Mouse (Mus musculus) stomach, postnatal 0 days (tissue): ENCODE measurements around the gene Masp1.

ENCODE experiments used
- CTCF ChIP-seq: IDR thresholded peaks from 2 replicates; pipeline ENCODE4 v1.5.1; 2016; ENCODE audit warnings: antibody characterized with exemption, low read depth, mild to moderate bottlenecking, moderate library complexity
- EP300 ChIP-seq: optimal IDR thresholded peaks from 2 replicates; pipeline ENCODE3; 2016; ENCODE audit warnings: antibody characterized with exemption

- no peak for TF ChIP-seq EP300
- no peak for TF ChIP-seq CTCF
These were observed 7.2 kb downstream of the Masp1 start for GRCm38 (mm10) chr16:23513401-23513800.
